In genomic region chr2:52378448-52378804, GRCm38 (mm10) we compare ENCODE assay signal across 7 mouse cellular contexts. TPM values are rescaled to one million over a fixed set of nuclear protein-coding genes. Genes with fewer than 3 reads are reported as not detected.
DNase-seq lines count a peak whose midpoint lies in the region; ATAC-seq and TF ChIP-seq lines count a peak whose summit lies in the region.

TSS of gene Neb (minus strand) at chr2:52378474.

- in situ Hi-C loops in CH12.LX (cut with MboI; ENCODE audit: low pct_ligation_motif_present, low pct_unique_long_range_greater_than_20kb, low sequenced_read_pairs), result loop anchor here (10.0 kb wide), 1 partner anchor 54 kb away; no protein-coding TSS in a partner anchor

- TF ChIP-seq EP300 in CH12.LX (IDR thresholded peaks at IDR 0.05; ENCODE audit: low read length), result no peak

- H3K4me1 ChIP-seq in CH12.LX (ENCODE audit: control insufficient read depth in 1 of 2, insufficient read depth in 2 of 2), result no peaks in the 10 kb centered on the region
- H3K4me1 ChIP-seq in stomach, embryonic 15.5 days, result no peaks in the 10 kb centered on the region

- no peaks in the 10 kb centered on the region for H3K36me3 ChIP-seq in CH12.LX (replicated peaks in 1 of 2; ENCODE audit: control insufficient read depth in 1 of 2, insufficient read depth in 1 of 2, low read length in 1 of 2)
- H3K36me3 ChIP-seq in stomach, embryonic 15.5 days, result no peaks in the 10 kb centered on the region

- peak within 1 kb of the TSS; percentile 36; the same call in 1 of the 2 replicates for H3K4me2 ChIP-seq in CH12.LX (ENCODE audit: insufficient read depth, low read depth, poor library complexity, severe bottlenecking)
- H3K4me2 ChIP-seq in stomach, embryonic 15.5 days, result 0 out of 2 replicates have a peak within 1 kb of the TSS, but pooled peaks have one; percentile 0

- ATAC-seq in stomach, embryonic 15.5 days (ENCODE audit: insufficient read depth, low FRiP score, low read depth), result peak; percentile 78; the same call in 1 of the 2 replicates

- TF ChIP-seq CTCF in CH12.LX (conservative IDR thresholded peaks at IDR 0.05 in 1 of 2, IDR thresholded peaks at IDR 0.05 in 1 of 2; ENCODE audit: low read depth in 2 of 2, low read length in 2 of 2), result no peak

- DNase-seq in CH12.LX (ENCODE audit: extremely low read depth), result no peak
- peak; percentile 85 for DNase-seq in MEL-GATA-1-ER (ENCODE audit: extremely low read depth, low read depth)
- DNase-seq in gastrocnemius, adult 8-10 months (ENCODE audit: low spot score in 2 of 2), result no peak
- peak; percentile 76 for DNase-seq in liver
- no peak for DNase-seq in layer of hippocampus, postnatal 36 days
- DNase-seq in layer of hippocampus, adult 9-10 months (ENCODE audit: low spot score), result no peak

- dilution Hi-C loops in CH12.LX (cut with MboI; ENCODE audit: extremely low pct_ligation_motif_present, extremely low pct_unique_long_range_greater_than_20kb, low sequenced_read_pairs), result no loop called here

- H3K27me3 ChIP-seq in CH12.LX (replicated peaks), result no peaks in the 10 kb centered on the region
- H3K27me3 ChIP-seq in stomach, embryonic 15.5 days (replicated peaks), result no peaks in the 10 kb centered on the region

- no peak within 1 kb of the TSS for H3K9ac ChIP-seq in CH12.LX (ENCODE audit: insufficient read depth, low read depth)
- no peak within 1 kb of the TSS for H3K9ac ChIP-seq in stomach, embryonic 15.5 days

- WGBS in stomach, embryonic 15.5 days, result 47% methylated on average over 7 of the region's 7 CpGs

- no peaks in the 10 kb centered on the region for H3K79me2 ChIP-seq in CH12.LX (replicated peaks; ENCODE audit: control insufficient read depth, extremely low read depth, insufficient read depth, poor library complexity, severe bottlenecking)

- no peak within 1 kb of the TSS for H3K4me3 ChIP-seq in CH12.LX (replicated peaks in 1 of 3; ENCODE audit: low read depth in 2 of 3, low read length in 2 of 3, poor library complexity in 1 of 3)
- no peak within 1 kb of the TSS for H3K4me3 ChIP-seq in stomach, embryonic 15.5 days (replicated peaks)

- H3K27ac ChIP-seq in CH12.LX (ENCODE audit: insufficient read depth, low read depth), result no peak within 1 kb of the TSS
- no peak within 1 kb of the TSS for H3K27ac ChIP-seq in stomach, embryonic 15.5 days

- no peak for TF ChIP-seq POLR2A in CH12.LX (IDR thresholded peaks at IDR 0.05; ENCODE audit: low read depth, low read length)

- H3K9me3 ChIP-seq in CH12.LX (replicated peaks; ENCODE audit: low read length), result no peaks in the 10 kb centered on the region
- no peaks in the 10 kb centered on the region for H3K9me3 ChIP-seq in stomach, embryonic 15.5 days

- no peak for TF ChIP-seq RAD21 in CH12.LX (IDR thresholded peaks at IDR 0.05; ENCODE audit: low read depth, low read length)

TF ChIP-seq in CH12.LX, 34 proteins besides CTCF, POLR2A, EP300 and RAD21:
- TF ChIP-seq RCOR1 (conservative IDR thresholded peaks at IDR 0.05; ENCODE audit: low read depth, low read length) (no peak), JUND (conservative IDR thresholded peaks at IDR 0.05; ENCODE audit: low read depth, low read length) (no peak), NRF1 (IDR thresholded peaks at IDR 0.05; ENCODE audit: low read depth, low read length) (no peak), USF1 (IDR thresholded peaks at IDR 0.05; ENCODE audit: low read depth, low read length) (no peak), ELF1 (IDR thresholded peaks at IDR 0.05; ENCODE audit: low read depth, low read length) (no peak), MAZ (IDR thresholded peaks at IDR 0.05; ENCODE audit: low read depth, low read length) (no peak), USF2 (conservative IDR thresholded peaks at IDR 0.05; ENCODE audit: low read depth, low read length) (no peak), E2F4 (IDR thresholded peaks at IDR 0.05; ENCODE audit: insufficient replicate concordance, low read depth, low read length) (no peak), TBP (conservative IDR thresholded peaks at IDR 0.05; ENCODE audit: low read depth, low read length) (no peak), ZMIZ1 (IDR thresholded peaks at IDR 0.05; ENCODE audit: low read depth, low read length) (no peak), TCF12 (IDR thresholded peaks at IDR 0.05; ENCODE audit: low read depth, low read length) (no peak), POLR2AphosphoS2 (IDR thresholded peaks at IDR 0.05; ENCODE audit: low read depth, low read length) (no peak), ZC3H11A (IDR thresholded peaks at IDR 0.05; ENCODE audit: low read depth, low read length) (no peak), MEF2A (IDR thresholded peaks at IDR 0.05; ENCODE audit: borderline replicate concordance, low read depth, low read length) (no peak), CHD1 (IDR thresholded peaks at IDR 0.05; ENCODE audit: low read depth, low read length) (no peak), JUN (IDR thresholded peaks at IDR 0.05; ENCODE audit: insufficient read depth, low read depth, low read length) (no peak)

RNA-seq across cellular contexts. Expression of gene Neb, which starts in this region (rescaled TPM):
- 0.84 and 1.5 TPM in 2 replicates for total RNA-seq in CH12.LX (2012; rRNA removed)
- 1.6 and 1.7 TPM in 2 replicates for total RNA-seq in CH12.LX (2014; rRNA removed)
- 1.5 and 1.8 TPM in 2 replicates for polyA plus RNA-seq in CH12.LX (2012; ENCODE audit: insufficient read length, low read depth)
- 1,000 to 10,000 TPM; 6,560 to 8,442 (median 7,482) TPM for total RNA-seq in gastrocnemius, adult 8-10 months (2022)
- polyA plus RNA-seq in stomach, embryonic 15.5 days (2015; fragmentation: Nextera tagmentation; extraction: Ambion mirVana), result 1.4 and 4.3 TPM in 2 replicates
- 1 to 10 TPM; 1.3 to 1.7 TPM for total RNA-seq in layer of hippocampus, postnatal 36 days (2021)

Comparison
In these comparisons a context has a peak if more than half of its experiments do, and no peak if none do; other contexts are left out.
1. RNA of gene Neb (total RNA-seq): 6,560 to 8,442 TPM in gastrocnemius, adult 8-10 months; 1.3 to 1.7 TPM in layer of hippocampus, postnatal 36 days and 0.84 to 1.7 TPM in CH12.LX; every median in the first group is over 1,000 times any median in the second.
2. DNase-seq: peak in MEL-GATA-1-ER (single experiment) and liver (single experiment); none in CH12.LX (single experiment), gastrocnemius, adult 8-10 months (0 of 2), layer of hippocampus, postnatal 36 days (0 of 2) and layer of hippocampus, adult 9-10 months (single experiment).